Mouse (Mus musculus): ENCODE results near the gene Smarcb1.

The Smarcb1 gene

DNA sequence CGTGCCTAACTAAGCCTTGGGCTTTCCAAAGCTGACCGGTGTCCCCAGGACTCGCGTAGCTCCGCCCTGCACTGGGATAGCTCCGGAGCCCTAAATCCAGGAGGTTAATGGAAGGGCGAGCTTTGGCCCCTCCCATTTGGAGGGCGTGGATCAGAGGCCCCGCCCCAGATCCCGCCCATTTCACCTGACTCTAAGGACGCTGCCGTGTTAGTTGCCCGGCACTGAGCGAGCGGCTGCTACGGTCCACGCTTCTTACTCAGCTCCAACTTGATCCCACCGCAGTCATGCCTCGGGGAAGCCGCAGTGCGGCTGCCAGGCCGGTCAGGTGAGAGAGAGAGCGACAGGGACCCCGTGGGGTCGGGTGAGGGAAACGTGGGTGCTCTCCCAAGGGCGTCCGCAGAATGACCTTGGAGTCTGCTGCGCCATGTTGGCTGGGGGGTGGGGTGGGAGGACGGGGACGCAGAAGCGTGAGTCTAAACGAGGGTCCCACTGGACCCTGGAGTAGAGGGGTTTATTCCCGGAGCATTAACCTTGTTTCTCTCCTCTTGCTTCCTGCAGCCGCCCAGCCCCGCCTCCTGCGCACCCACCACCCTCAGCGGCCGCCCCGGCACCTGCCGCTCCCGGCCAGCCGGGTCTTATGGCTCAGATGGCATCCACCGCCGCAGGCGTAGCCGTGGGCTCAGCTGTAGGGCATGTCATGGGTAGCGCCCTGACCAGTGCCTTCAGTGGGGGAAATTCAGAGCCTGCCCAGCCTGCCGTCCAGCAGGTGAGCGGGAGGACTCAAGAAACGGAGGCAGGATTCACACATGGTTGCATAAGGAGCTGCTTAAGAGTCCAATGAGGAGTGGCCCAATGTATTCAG is 14.5 kb upstream of the Smarcb1 start, which contains the start of gene Mmp11:
Mmp11 (minus strand) TSS at position 817 of the 862 bp plus-strand sequence.
- intact Hi-C loops (cut with DNase I): no loop called here

DNA sequence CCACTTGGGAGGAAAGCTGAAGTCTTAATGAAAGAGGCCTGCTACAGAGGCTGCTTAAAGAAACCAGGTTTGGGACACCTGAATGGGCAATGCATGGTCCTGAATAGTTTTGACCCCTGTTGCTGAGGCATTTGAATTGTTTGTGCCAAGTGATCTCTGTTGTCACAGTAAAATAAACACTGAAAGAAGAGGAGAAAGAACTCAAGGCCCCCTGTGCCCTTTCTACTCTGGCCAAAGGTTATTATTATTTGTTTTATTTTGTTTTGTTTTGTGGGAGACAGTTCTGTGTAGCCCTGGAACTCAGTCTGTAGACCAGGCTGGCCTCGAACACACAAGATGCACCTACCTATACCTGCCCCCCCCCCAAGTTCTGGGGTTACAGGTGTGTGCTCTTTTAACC is 13.6 kb upstream of the Smarcb1 start:
- intact Hi-C loops (cut with DNase I): no loop called here

DNA sequence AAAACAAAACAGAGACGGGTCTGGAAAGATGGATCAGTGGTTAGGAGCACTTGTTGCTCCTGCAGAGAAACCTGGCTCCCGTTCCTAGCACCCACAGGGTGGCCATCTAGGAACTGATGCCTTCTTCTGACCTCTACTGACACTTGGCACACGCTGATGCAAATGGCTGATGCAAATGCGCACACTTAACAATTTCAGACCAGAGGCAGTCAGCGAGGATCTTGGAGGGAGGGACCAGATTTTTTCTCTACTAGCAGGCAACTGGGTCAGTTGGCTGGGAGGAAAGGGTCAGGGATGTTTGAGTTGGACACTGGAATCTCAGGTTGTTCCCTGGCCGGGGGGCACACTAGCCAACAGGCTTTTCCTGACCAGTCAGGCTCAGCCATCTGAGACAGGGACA is 11.5 kb upstream of the Smarcb1 start, which contains the start of gene Chchd10:
Chchd10 (plus strand) TSS at position 240 of the 400 bp plus-strand sequence.
- intact Hi-C loops (cut with DNase I): no loop called here

DNA sequence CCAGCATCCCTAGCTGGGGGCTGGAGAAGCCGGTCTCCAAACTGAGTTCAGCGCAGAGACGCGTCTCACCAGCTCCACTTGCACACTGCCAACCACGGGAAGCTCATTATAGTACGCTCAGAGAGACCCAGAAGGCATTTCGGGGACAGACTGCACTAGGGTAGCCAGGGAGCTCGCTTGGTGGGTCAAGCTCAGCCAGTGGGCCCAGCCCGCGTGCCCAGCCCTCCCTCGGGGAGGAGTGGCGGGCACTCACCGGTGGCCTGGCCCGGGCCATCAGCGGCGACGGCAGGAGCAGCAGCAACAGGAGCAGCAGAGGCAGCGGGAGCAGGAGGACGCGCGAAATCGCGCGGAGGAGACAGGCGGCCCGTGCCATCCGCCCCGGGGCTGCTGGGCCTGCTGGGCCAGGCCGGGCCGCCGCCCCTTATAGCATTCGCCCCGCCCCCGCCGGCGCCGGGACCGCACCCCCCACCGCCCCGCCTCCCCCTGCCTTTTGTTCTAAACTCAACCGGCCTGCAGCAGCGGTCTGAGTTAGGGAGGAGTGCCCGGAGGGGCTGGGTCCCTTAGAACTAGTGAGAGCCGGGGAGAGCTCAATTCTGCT is 10.8 kb upstream of the Smarcb1 start:
- intact Hi-C loops (cut with DNase I): no loop called here

DNA sequence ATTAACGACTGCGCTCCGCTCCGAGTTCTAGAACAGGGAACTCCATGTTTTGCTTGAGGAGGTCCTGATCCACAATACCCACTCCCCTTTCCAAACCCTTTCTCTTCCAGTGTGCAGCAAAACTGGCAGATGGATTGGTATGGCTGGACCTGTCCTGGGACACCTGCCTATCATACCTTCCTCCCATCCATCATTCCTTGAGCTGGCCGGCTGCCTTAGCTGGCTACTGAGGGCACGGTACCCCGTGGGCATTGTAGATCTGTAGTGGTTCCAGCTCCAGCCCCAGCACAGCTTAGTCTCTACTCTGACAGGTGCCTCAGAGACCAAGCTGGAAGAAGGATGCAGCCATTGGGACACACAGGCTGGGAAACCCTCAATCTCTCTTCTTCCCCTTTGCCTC is 9.9 kb upstream of the Smarcb1 start:
- intact Hi-C loops (cut with DNase I): no loop called here

DNA sequence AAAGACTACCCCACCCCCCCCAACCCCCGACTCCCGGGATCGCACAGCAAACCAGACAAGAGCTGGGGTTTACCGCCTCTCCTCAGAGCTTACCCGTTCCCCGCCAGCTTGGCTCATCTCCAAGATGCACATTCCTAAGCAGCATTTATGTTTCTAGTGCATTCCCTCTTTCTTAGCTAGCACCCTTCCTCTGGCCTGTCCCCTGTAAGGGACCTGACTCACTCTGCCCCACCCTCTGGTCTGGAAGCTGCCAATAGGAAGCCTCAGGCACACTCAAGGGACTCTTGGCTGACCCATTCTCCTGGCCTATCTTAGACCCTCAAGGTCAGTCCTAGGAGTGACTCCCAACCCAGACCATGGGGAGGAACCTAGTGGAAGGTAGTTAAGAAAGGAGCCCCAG is 8.9 kb upstream of the Smarcb1 start:
- intact Hi-C loops (cut with DNase I): no loop called here

DNA sequence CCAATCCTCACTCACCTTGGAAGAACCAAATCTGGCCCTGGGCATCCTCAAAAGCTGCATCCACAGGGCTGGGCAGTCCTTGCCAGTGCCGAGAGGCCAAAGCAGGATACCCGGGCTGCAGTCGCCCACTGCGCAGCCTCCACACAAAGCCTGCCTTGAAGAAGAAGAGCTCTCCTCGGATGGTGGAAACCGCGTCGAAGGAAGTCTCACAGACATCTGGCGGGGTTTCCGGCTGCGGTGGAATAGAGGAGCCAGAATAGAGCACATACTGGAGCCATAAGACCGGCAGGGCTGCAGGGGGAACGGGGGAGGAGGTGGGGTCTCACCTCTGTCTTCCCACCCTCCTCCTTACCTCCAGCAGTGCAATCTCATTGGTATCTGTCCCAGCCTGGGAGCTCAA is 5.0 kb upstream of the Smarcb1 start:
- intact Hi-C loops (cut with DNase I): no loop called here

DNA sequence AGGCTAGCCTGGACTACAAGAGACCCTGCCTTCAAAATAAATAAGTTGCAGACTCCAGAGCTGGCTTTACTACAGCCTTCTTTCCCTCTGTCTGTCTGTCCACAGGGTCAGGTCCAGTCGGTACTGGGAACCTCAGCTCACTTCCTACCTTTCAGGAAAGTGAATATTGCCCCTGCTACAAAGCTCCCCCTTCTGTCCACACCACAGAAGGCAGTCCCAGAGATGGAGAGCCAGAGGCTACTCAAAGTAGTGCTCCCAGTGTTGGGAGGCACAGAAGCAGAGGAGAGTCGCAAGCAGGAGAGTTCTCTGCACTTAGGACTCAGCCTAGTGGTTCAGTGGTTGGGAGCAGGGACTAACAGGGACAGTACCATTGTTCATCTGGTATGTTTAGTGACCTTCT is 2.9 kb upstream of the Smarcb1 start:
- intact Hi-C loops (cut with DNase I): no loop called here

DNA sequence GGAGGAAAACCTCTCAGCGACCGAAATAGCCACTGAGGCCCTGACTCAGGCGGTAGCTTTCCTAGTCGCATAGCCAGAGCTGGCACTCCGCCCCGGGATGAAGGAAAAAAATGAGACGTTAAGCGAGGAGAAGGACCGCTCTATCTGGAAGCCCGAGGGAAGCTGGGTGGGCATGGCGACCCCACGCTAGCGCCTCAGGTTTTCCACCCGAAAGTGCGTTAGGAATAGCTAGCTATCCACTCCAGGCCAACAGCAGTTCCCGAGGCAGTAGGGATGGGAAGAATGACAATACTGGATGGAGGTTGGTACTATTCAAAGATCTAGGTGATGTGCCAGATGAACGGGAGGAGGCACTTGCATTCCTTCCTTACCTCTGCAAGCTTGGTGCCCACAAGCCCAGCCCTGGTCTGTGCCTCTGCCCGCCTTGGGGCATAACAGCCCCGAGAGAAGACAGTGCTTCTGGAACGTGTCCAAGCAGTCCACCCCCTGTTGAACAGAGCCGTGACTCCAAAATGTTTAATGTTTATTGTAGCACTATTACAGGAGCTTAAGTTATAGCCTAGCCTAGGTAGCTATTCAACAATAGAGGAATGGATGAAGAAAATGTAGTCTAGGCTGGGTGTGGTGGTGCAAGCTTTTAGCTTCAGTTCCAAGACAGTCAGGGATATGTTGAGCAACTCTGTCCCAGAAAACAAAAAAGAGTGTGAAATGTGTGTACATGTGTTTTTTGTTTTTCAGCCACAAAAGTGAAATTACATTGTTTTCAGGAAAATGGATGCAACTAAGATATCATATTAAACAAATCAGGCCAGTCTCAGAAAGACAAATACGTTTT is 526 bp upstream of the Smarcb1 start:
- intact Hi-C loops (cut with DNase I): no loop called here

DNA sequence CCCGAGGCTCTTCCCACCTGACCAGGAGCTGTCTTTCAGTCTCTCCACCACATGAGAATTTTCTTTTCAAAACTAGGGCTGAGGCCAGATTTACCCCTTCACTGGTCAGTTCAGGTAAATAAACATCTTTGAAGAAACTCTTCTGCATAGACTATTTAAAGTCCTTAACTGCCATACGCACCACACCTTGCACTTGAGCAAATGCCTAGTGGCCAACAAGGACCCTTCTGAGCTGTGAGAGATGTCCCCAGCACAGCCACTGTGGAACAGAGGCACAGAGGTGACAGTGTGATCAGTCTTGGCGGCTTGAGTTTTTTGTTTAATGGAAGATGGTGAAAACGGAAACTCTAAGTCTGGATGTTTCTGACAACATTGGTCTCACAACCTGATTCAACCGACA is 2.4 kb downstream of the Smarcb1 start:
- intact Hi-C loops (cut with DNase I): no loop called here

DNA sequence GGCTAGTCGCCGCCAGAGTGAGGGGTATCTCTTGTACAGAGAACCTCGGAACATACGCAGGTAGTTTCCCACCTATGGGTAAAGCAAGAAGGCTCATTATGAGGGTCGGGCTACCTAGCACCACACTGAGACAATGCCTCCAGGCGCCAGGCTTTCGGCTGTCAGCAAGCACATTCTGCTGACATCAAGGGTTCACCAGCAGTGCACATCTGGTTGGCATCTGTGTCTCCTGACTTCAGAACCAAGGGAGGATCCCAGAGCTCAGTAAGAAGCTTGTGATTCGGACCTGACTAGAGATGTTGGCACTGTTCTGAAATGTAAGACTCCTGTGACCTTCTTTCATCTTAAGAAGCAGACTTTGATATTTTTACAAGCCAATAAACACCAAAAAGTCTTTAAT is 4.6 kb downstream of the Smarcb1 start:
- intact Hi-C loops (cut with DNase I): no loop called here

DNA sequence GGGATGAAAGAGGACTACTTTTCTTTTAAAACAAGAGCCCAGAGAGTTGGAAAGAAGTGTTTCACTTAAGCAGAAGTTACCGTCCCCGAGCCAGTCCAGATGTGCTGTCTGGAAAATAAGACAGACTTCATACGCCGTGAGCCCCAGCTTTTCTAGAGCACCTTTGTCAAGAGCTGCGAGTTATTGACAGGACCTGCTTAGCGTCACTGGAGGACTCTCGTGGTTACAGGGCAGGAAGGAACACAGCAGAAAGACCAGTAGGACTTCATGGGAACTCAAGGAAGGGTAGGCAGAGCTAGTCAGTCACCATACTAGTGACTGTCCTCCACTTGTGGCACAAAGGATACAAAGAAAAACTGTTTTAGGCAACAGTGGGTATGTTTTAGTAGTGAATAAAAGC is 5.9 kb downstream of the Smarcb1 start:
- intact Hi-C loops (cut with DNase I): no loop called here

DNA sequence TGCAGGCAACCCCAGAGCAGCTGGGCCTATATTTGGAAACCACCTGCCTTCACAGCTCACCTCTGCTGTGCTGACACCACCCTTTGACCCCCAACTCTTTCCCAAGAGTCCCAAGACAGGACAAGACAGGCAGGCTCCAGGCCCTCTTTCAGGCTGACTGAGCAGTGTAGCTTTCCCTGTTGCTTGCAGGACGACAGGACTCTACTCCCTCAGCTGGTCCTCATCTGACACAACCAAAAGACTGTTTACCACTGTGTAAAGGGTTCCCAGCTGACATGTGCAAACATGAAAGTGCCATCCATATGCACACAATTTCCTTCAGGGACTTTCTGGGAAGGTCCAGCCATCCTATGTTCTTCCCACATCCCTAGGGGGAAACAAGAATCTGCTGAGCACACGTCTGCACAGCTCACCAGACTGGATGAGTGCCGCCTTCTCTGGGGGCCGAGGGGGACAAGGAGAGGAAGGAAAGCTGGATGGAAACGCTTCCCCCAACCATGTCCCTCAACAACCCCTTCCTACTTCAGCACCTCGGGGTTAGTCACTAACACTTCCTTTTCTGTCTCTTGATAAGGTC is 8.3 kb downstream of the Smarcb1 start:
- intact Hi-C loops (cut with DNase I): no loop called here

DNA sequence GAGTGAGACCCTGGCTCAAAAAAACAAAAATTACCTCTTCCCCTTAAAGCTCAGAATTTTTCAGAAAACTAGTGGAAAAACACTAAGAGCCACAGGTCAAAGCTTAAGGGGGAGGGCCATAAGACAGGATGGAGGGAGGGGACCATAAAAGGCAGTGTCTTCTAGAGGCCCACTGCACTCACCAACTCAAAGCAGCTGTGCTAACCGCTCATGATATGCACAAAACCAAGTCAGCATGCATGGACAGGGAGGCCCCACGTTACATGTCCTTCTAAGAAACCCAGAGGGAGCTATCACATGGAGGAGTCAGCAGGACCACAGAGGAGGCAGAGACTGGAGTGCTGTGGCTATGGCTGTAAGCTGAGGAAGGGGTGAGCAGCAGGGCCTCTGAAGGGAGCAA is 10.7 kb downstream of the Smarcb1 start:
- intact Hi-C loops (cut with DNase I): no loop called here

DNA sequence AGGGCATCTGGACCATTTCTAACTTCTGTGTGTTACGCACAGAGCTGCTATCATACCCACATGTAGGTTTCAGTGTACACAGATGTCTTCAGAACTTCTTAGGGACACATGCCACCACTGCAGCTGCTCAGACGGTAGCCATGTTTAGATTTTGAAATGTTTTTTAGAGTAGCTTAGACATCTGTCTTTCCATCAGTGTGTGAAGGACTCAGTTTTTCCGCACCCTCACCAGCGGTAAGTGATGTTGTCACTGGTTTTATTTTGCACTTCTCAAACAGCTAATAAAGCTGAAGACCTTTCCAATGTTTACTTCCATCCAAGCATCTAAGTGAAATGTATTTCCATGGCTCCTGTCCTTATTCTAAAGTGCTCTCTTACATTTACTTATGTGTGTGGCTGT is 14.5 kb downstream of the Smarcb1 start:
- intact Hi-C loops (cut with DNase I): no loop called here

DNA sequence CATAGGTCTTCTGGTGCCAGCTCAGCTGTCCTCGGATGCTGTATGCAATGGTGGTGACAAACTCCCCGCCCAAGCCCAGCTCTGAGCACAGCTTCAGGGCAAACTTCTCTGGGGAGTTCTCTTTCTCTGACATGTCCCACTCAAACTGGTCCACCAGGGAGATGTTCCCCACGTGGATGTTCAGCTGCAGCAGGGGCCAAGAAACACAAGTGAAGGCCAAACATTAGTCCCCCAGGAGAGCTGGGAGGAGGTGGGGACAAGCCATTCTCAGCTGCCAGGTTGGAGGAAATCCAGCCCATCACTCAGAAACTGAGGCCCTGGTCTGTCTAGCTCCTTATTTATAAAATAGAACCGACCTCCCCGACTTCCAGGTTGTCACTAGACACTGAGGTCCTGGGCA is 17.0 kb downstream of the Smarcb1 start:
- intact Hi-C loops (cut with DNase I): no loop called here

DNA sequence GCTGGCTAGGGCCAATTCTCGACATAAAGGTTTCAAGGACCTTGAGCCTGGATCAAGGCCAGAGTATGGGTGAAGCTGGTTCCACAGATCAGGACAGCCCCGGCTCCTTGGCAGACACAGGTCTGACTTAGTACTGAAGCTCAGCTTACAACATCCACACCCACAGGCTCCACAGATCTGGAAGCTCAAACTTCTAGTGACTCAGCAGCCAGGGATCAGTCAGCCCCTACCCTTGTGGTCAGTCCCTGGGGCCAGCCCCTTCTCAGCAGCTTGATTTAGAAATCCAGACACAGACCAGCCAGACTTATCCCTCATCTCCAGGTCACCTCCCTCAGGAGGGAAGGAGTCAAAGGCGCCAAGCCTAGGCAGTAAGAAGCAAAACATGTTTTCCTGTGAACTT is 22.6 kb downstream of the Smarcb1 start:
- intact Hi-C loops (cut with DNase I): no loop called here

DNA sequence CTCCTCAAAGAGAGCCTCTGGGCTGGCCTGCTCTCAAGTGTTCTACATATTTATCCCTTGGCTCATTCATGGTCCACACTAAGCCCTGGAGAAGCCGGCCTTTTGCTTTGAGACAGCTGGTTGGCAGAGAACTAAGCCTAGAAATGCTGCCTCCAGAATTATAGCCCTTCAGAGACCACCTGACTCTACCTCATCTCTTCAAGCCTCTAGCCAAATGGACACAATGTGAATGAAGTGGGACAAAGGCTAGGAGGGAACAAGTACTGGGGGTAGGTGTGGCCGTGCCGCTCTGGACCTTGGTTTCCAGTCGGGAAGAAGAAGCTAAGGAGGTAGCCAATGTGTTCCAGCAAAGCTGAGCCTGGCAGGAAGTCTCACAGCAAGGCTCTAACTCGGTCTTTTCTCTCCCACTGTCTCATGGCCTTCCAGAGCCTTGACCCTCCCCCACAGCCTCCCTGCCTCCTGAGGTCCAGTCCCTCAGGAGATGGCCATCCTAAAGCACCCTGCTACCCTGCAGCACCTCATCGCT is 23.3 kb downstream of the Smarcb1 start:
- intact Hi-C loops (cut with DNase I): no loop called here

DNA sequence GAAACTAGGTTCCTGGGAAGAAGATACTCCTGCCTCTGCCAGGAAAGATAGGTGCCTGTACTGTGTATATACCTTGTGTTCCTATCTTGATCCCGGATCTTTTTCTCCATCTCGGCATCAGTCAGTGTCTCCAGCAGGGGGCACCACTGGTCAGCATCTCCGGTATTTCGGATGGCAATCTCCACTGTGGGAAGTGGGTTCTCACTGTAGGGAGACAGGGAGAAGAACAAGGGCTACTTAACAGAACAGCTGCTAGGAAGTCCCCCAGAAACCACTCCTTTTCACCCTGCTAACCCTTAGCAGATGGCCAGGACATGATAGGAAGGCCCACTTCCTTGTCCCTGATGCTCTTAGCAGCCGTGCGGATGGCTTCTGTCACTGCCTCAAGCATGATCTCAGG is 24.0 kb downstream of the Smarcb1 start:
- intact Hi-C loops (cut with DNase I): loop anchor here (2.0 kb wide), 1 partner anchor 53 kb away; no protein-coding TSS in a partner anchor

DNA sequence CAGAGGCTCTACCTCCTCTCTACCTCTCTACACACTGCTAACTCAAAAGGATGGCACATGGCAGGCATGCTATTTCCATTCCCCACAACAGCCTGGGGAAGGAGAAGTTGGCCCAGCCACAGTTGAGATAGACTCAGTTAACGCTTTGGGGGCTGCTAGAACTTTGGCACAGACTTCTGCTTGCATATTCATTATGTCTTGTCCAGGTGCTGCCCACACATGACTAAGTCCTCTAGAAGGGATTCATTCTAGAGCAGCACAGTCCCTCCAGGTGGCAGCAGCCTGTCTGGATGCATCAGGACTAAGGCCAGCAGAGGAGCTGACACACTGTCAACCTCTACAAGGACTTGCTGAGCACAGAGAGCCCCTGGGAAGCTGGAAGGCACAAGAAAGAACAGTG is 25.2 kb downstream of the Smarcb1 start:
- intact Hi-C loops (cut with DNase I): loop anchor here (2.0 kb wide), 1 partner anchor 55 kb away; no protein-coding TSS in a partner anchor

DNA sequence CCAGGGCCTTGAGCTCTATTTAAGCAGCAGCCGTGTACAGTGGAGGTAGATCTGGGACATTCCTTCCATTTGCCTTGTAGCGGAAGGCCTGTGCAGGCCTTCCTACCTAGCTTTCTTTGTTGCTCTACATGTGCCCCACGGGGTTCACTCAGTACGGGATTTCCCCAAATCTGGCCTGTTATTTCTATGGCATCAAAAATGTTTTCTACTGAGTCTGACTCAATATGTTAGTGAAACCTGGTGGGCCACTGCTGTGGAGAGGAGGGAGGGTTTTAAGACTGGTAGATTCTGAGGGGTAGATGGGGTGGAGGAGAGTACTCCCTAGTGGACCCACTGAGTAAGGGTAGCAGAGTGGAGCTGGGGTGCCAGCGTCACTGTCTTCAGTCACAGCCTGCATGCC is 25.7 kb downstream of the Smarcb1 start:
- intact Hi-C loops (cut with DNase I): loop anchor here (2.0 kb wide), 1 partner anchor 55 kb away; no protein-coding TSS in a partner anchor

Data from adrenal gland (tissue).